Mouse (Mus musculus) left cerebral cortex, adult 9 months (tissue): ENCODE data around the gene Ccnb1.
"Not testable (repeated sequence)": the region's sequence is repeated elsewhere in the genome, so short reads cannot be mapped to it uniquely, and the experiment has no call there.

ENCODE experiments used
- DNase-seq, 2 experiments: peaks; one replicate each; pipeline ENCODE4 v3.0.0; 2022; ENCODE audit warnings: low spot score in 2 of 2

Gene Ccnb1

GRCm38 (mm10) chr13:100774704-100775103, 11.7 kb downstream of the Ccnb1 start:
- DNase-seq: no peak

- DNase-seq: no peak
Measured at GRCm38 (mm10) chr13:100755329-100755728, 31.0 kb downstream of the Ccnb1 start.

GRCm38 (mm10) chr13:100754186-100754585, 32.2 kb downstream of the Ccnb1 start:
- no peak for DNase-seq

GRCm38 (mm10) chr13:100753011-100753410, 33.4 kb downstream of the Ccnb1 start:
- DNase-seq: no peak

GRCm38 (mm10) chr13:100752529-100752928, 33.8 kb downstream of the Ccnb1 start:
- DNase-seq: no peak

- no peak for DNase-seq
Measured at GRCm38 (mm10) chr13:100751402-100751801, 35.0 kb downstream of the Ccnb1 start.

- no peak for DNase-seq
Measured at GRCm38 (mm10) chr13:100750799-100751198, 35.6 kb downstream of the Ccnb1 start.

- DNase-seq: no peak
Measured at GRCm38 (mm10) chr13:100748638-100749037, 37.7 kb downstream of the Ccnb1 start.

- DNase-seq: peak; percentile 39 to 60
Measured at GRCm38 (mm10) chr13:100746090-100746489, 40.3 kb downstream of the Ccnb1 start.

- DNase-seq: peak; percentile 86 to 93
Measured at GRCm38 (mm10) chr13:100744036-100744744, 42.2 kb downstream of the Ccnb1 start, which contains the start of gene Mrps36. TSS of gene Mrps36 (minus strand) at chr13:100744659.

GRCm38 (mm10) chr13:100743346-100744035, 42.9 kb downstream of the Ccnb1 start:
- no peak for DNase-seq

- no peak for DNase-seq
Measured at GRCm38 (mm10) chr13:100742831-100743230, 43.5 kb downstream of the Ccnb1 start.

GRCm38 (mm10) chr13:100732756-100733155, 53.6 kb downstream of the Ccnb1 start:
- DNase-seq: no peak

- DNase-seq: not testable (repeated sequence)
Measured at GRCm38 (mm10) chr13:100731462-100732046, 54.8 kb downstream of the Ccnb1 start.

- DNase-seq: peak; percentile 82 to 92
Measured at GRCm38 (mm10) chr13:100730861-100731176, 55.6 kb downstream of the Ccnb1 start, which contains the start of gene Cdk7. TSS of gene Cdk7 (minus strand) at chr13:100730939.

- DNase-seq: peak in 1 of 2 experiments; percentile 5
Measured at GRCm38 (mm10) chr13:100730153-100730860, 56.1 kb downstream of the Ccnb1 start.
